Mouse (Mus musculus): ENCODE measurements around the gene Phgr1. TPM values are rescaled to one million over a fixed set of nuclear protein-coding genes. Genes with fewer than 3 reads are reported as not detected.

Gene Phgr1
- total RNA-seq, 2 experiments from 2014 or later = not detected

- DNase-seq = no peak
Observed at GRCm38 (mm10) chr2:118824396-118824795, 51.8 kb downstream of the Phgr1 start.

Other genes with a start within 250 kb of the Phgr1 start
- 1 to 10 TPM; 1.9 to 3.8 TPM for gene Bmf, start 223.1 kb upstream of the Phgr1 start, total RNA-seq (2021)
- gene Bub1b, start 174.6 kb upstream of the Phgr1 start, total RNA-seq (2021) = 1 to 10 TPM; 1.5 to 3.2 TPM
- 10 to 100 TPM; 50.0 to 55.4 TPM for gene Pak6, start 109.5 kb upstream of the Phgr1 start, total RNA-seq (2021)
- 10 to 100 TPM; 14.6 to 16.9 TPM for gene Ankrd63, start 68.8 kb upstream of the Phgr1 start, total RNA-seq (2021)
- gene Plcb2, start 44.3 kb upstream of the Phgr1 start, total RNA-seq (2021) = 1 to 10 TPM; 2.3 to 2.5 TPM
- 10 to 100 TPM; 64.8 to 66.9 TPM for gene Inafm2, start 27.0 kb upstream of the Phgr1 start, total RNA-seq (2021)
- 1 to 10 TPM; 6.4 to 6.5 TPM for gene Ccdc9b, start 10.1 kb upstream of the Phgr1 start, total RNA-seq (2021)
- 100 to 1,000 TPM; 267 to 273 TPM for gene Disp2, start 7.0 kb downstream of the Phgr1 start, total RNA-seq (2021)
- 1 to 10 TPM; 1.5 to 2.2 TPM for gene Knstrn, start 41.2 kb downstream of the Phgr1 start, total RNA-seq (2021)
- gene Ivd, start 89.2 kb downstream of the Phgr1 start, total RNA-seq (2021) = 100 to 1,000 TPM in 1 of 2 experiments, 10 to 100 TPM in 1; 99.8 to 106 TPM
- gene Bahd1, start 127.6 kb downstream of the Phgr1 start, total RNA-seq (2021) = 10 to 100 TPM; 51.3 to 55.6 TPM
- gene Chst14, start 153.7 kb downstream of the Phgr1 start, total RNA-seq (2021) = 1 to 10 TPM; 2.7 to 2.9 TPM